Mouse (Mus musculus): ENCODE data around the gene Bmp3. TPM values are rescaled to one million over a fixed set of nuclear protein-coding genes. Genes with fewer than 3 reads are reported as not detected.

Gene Bmp3
- total and polyA plus RNA-seq, 3 experiments = not detected

DNA sequence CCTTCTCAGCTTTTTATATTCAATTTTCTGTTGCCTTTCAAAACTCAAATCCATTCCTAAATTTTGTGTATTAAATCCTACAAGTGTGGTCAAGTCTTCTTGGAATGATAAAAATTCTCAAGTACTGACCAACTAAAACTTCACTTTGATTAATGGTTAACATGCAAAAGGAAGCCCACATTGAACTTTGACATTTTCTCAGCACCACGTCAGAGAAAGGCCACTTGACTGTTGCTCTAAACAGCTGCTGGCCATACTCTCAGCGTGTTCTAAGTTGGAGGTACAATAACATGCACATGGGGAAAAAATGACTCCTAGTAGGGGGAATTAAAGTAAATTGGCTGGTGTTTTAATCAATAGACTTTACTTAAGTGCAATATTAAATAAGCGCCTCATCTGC lies 27.9 kb downstream of the Bmp3 start:
- no peak overlapping the region for H3K4me3 ChIP-seq (replicated peaks in 1 of 3; ENCODE audit: low read depth in 2 of 3, low read length in 2 of 3, poor library complexity in 1 of 3)
- DNase-seq (ENCODE audit: extremely low read depth) = no peak
- dilution Hi-C loops (cut with MboI; ENCODE audit: extremely low pct_ligation_motif_present, extremely low pct_unique_long_range_greater_than_20kb, low sequenced_read_pairs) (no loop called here), in situ Hi-C loops (cut with MboI; ENCODE audit: low pct_ligation_motif_present, low pct_unique_long_range_greater_than_20kb, low sequenced_read_pairs) (loop anchor here (25.0 kb wide), 1 partner anchor 280 kb away; no protein-coding TSS in a partner anchor)
- TF ChIP-seq TBP (conservative IDR thresholded peaks at IDR 0.05; ENCODE audit: low read depth, low read length) (no peak), CTCF (conservative IDR thresholded peaks at IDR 0.05 in 1 of 2, IDR thresholded peaks at IDR 0.05 in 1 of 2; ENCODE audit: low read depth in 2 of 2, low read length in 2 of 2) (no peak), NRF1 (IDR thresholded peaks at IDR 0.05; ENCODE audit: low read depth, low read length) (no peak), ELF1 (IDR thresholded peaks at IDR 0.05; ENCODE audit: low read depth, low read length) (no peak), EP300 (IDR thresholded peaks at IDR 0.05; ENCODE audit: low read length) (no peak), UBTF (IDR thresholded peaks at IDR 0.05; ENCODE audit: low read depth, low read length) (no peak), MAX (IDR thresholded peaks at IDR 0.05; ENCODE audit: low read length) (no peak), NELFE (IDR thresholded peaks at IDR 0.05; ENCODE audit: low read depth, low read length) (no peak), MXI1 (IDR thresholded peaks at IDR 0.05; ENCODE audit: low read depth, low read length) (no peak), RCOR1 (conservative IDR thresholded peaks at IDR 0.05; ENCODE audit: low read depth, low read length) (no peak), IRF4 (IDR thresholded peaks at IDR 0.05; ENCODE audit: low read depth, low read length) (no peak), CHD2 (IDR thresholded peaks at IDR 0.05; ENCODE audit: low read length) (no peak), GABPA (IDR thresholded peaks at IDR 0.05; ENCODE audit: insufficient replicate concordance, low read depth, low read length) (no peak), RAD21 (IDR thresholded peaks at IDR 0.05; ENCODE audit: low read depth, low read length) (no peak), KAT2A (IDR thresholded peaks at IDR 0.05; ENCODE audit: insufficient replicate concordance, low read length) (no peak), E2F4 (IDR thresholded peaks at IDR 0.05; ENCODE audit: insufficient replicate concordance, low read depth, low read length) (no peak), USF1 (IDR thresholded peaks at IDR 0.05; ENCODE audit: low read depth, low read length) (no peak)
- H3K9me3 ChIP-seq (replicated peaks; ENCODE audit: low read length) = no peaks in the 10 kb centered on the region
- no peak overlapping the region for H3K4me2 ChIP-seq (ENCODE audit: insufficient read depth, low read depth, poor library complexity, severe bottlenecking)
- no peaks in the 10 kb centered on the region for H3K36me3 ChIP-seq (replicated peaks in 1 of 2; ENCODE audit: control insufficient read depth in 1 of 2, insufficient read depth in 1 of 2, low read length in 1 of 2)
- no peak overlapping the region for H3K27ac ChIP-seq (ENCODE audit: insufficient read depth, low read depth)
- H3K27me3 ChIP-seq (replicated peaks) = no peaks in the 10 kb centered on the region
- no peak overlapping the region for H3K9ac ChIP-seq (ENCODE audit: insufficient read depth, low read depth)
- no peaks in the 10 kb centered on the region for H3K79me2 ChIP-seq (replicated peaks; ENCODE audit: control insufficient read depth, extremely low read depth, insufficient read depth, poor library complexity, severe bottlenecking)
- no peaks in the 10 kb centered on the region for H3K4me1 ChIP-seq (ENCODE audit: control insufficient read depth in 1 of 2, insufficient read depth in 2 of 2)

DNA sequence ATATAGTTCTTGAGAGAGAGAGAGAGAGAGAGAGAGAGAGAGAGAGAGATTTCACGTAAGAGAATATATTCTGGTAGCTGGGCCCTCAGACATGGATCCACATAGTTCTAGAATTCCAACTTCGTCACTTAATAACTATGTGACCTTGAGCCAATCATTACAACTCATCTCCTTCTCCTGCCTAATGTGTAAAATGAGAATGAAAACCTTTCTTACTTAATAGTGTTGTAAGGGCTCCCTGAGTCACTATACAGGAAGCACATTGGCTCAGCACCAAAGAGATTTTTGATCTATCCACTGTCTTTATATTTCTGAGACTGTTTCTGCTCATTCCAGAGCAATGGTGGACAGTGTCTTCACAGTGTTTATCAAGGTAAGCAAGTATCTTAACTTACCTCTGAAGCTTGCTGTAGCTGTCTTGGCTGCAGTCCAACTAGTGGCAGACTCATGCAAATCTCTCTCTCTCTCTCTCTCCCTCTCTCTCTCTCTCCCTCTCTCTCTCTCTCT lies 36.4 kb downstream of the Bmp3 start:
- no peaks in the 10 kb centered on the region for H3K36me3 ChIP-seq (replicated peaks in 1 of 2; ENCODE audit: control insufficient read depth in 1 of 2, insufficient read depth in 1 of 2, low read length in 1 of 2)
- H3K4me2 ChIP-seq (ENCODE audit: insufficient read depth, low read depth, poor library complexity, severe bottlenecking) = no peak overlapping the region
- no peaks in the 10 kb centered on the region for H3K27me3 ChIP-seq (replicated peaks)
- no peak overlapping the region for H3K4me3 ChIP-seq (replicated peaks in 1 of 3; ENCODE audit: low read depth in 2 of 3, low read length in 2 of 3, poor library complexity in 1 of 3)
- H3K9me3 ChIP-seq (replicated peaks; ENCODE audit: low read length) = no peaks in the 10 kb centered on the region
- H3K79me2 ChIP-seq (replicated peaks; ENCODE audit: control insufficient read depth, extremely low read depth, insufficient read depth, poor library complexity, severe bottlenecking) = no peaks in the 10 kb centered on the region
- H3K27ac ChIP-seq (ENCODE audit: insufficient read depth, low read depth) = no peak overlapping the region
- dilution Hi-C loops (cut with MboI; ENCODE audit: extremely low pct_ligation_motif_present, extremely low pct_unique_long_range_greater_than_20kb, low sequenced_read_pairs) = no loop called here
- TF ChIP-seq RCOR1 (conservative IDR thresholded peaks at IDR 0.05; ENCODE audit: low read depth, low read length) (no peak), BHLHE40 (IDR thresholded peaks at IDR 0.05; ENCODE audit: low read depth, low read length) (no peak), SMC3 (IDR thresholded peaks at IDR 0.05; ENCODE audit: low read depth, low read length) (no peak), MAZ (IDR thresholded peaks at IDR 0.05; ENCODE audit: low read depth, low read length) (no peak), IRF4 (IDR thresholded peaks at IDR 0.05; ENCODE audit: low read depth, low read length) (no peak), USF2 (conservative IDR thresholded peaks at IDR 0.05; ENCODE audit: low read depth, low read length) (no peak), JUND (conservative IDR thresholded peaks at IDR 0.05; ENCODE audit: low read depth, low read length) (no peak), POLR2A (IDR thresholded peaks at IDR 0.05; ENCODE audit: low read depth, low read length) (no peak), PAX5 (IDR thresholded peaks at IDR 0.05; ENCODE audit: low read length) (no peak), ZC3H11A (IDR thresholded peaks at IDR 0.05; ENCODE audit: low read depth, low read length) (no peak), TCF12 (IDR thresholded peaks at IDR 0.05; ENCODE audit: low read depth, low read length) (no peak), EP300 (IDR thresholded peaks at IDR 0.05; ENCODE audit: low read length) (no peak), MEF2A (IDR thresholded peaks at IDR 0.05; ENCODE audit: borderline replicate concordance, low read depth, low read length) (no peak), KAT2A (IDR thresholded peaks at IDR 0.05; ENCODE audit: insufficient replicate concordance, low read length) (no peak), POLR2AphosphoS2 (IDR thresholded peaks at IDR 0.05; ENCODE audit: low read depth, low read length) (no peak), MXI1 (IDR thresholded peaks at IDR 0.05; ENCODE audit: low read depth, low read length) (no peak)
- H3K9ac ChIP-seq (ENCODE audit: insufficient read depth, low read depth) = no peak overlapping the region
- no peaks in the 10 kb centered on the region for H3K4me1 ChIP-seq (ENCODE audit: control insufficient read depth in 1 of 2, insufficient read depth in 2 of 2)
- in situ Hi-C loops (cut with MboI; ENCODE audit: low pct_ligation_motif_present, low pct_unique_long_range_greater_than_20kb, low sequenced_read_pairs) = loop anchor here (25.0 kb wide), 1 partner anchor 272 kb away; no protein-coding TSS in a partner anchor
- no peak for DNase-seq (ENCODE audit: extremely low read depth)
